8 mouse cellular contexts compared by ENCODE assay signal in the genomic region with DNA sequence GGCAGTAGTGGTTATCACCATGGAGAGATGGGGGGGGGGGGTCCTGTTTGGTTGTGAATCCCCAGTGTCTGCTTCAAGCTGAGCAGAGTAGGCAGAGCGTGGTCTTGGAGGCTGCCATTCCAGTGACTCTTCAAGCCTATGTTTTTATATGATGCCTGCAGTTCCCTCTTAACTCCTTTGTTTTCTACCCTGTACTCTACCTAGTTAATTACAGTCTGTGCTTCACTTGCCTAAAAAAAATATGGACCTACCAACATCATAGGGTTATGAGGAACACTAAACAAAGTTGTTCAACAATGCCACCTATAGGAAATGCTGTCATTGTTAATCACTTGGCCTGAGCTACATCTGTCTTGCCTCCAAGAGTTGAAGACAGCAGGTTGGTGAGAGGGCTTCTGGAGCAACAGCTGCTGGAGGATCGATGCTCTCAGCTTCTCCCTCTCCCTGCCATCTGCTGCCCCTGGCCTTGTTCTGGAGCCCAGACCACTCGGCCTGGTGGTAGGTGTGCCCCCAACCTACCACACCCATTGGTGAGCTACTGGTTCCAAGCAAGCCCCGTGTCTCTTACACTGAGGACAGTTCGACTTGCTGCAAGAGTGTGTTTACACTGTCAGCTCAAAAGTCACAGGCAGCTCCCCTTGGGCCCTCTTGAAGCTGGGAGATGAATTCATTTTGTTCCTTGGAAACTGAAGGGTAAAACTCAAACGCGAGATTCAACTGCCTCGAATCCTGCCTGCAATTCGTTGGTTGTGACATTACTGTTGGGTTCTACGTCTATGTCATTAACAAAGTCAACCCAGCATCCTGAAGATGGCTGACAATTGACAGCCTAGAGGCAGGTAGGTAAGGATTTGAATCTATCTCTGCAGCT. TPM values are rescaled to one million over a fixed set of nuclear protein-coding genes. Genes with fewer than 3 reads are reported as not detected.
A peak's percentile ranks its signal among the peaks of the same experiment; 100 is the strongest.
DNase-seq lines count a peak whose midpoint lies in the region; ATAC-seq lines count a peak whose summit lies in the region.
"Had no signal": no experiment of that assay in that cellular context is flagged by ENCODE, and none has a peak within 500 bp of the region (broad histone marks: within the 10 kb centered on the region; RNA-seq: fewer than 3 reads in every experiment).

No protein-coding gene starts in this region.

- H3K27ac ChIP-seq in forebrain, embryonic 16.5 days (ENCODE audit: low read length), result peak overlapping the region; percentile 33
- H3K27ac ChIP-seq in midbrain, embryonic 10.5 days (replicated peaks), result 0 out of 2 replicates have a peak overlapping the region, but pooled peaks have one; percentile 39

- H3K4me1 ChIP-seq in forebrain, embryonic 16.5 days (replicated peaks; ENCODE audit: control insufficient read depth, insufficient read depth, low read length), result peaks cover 45% of the 10 kb centered on the region
- peaks cover 37% of the 10 kb centered on the region for H3K4me1 ChIP-seq in midbrain, embryonic 10.5 days

- no peak overlapping the region for H3K4me2 ChIP-seq in forebrain, embryonic 16.5 days (ENCODE audit: low read length)

- H3K9me3 ChIP-seq in forebrain, embryonic 16.5 days (ENCODE audit: control insufficient read depth, low read length), result no peaks in the 10 kb centered on the region
- no peaks in the 10 kb centered on the region for H3K9me3 ChIP-seq in midbrain, embryonic 10.5 days (replicated peaks)

- H3K36me3 ChIP-seq in forebrain, embryonic 16.5 days (ENCODE audit: control insufficient read depth, insufficient read depth), result peaks cover 14% of the 10 kb centered on the region; the same call in 1 of the 2 replicates
- H3K36me3 ChIP-seq in midbrain, embryonic 10.5 days, result peaks cover 76% of the 10 kb centered on the region

- WGBS in forebrain, embryonic 16.5 days, result 61% methylated on average over 10 of the region's 10 CpGs
- 76% methylated on average over 10 of the region's 10 CpGs for WGBS in midbrain, embryonic 10.5 days

- no peaks in the 10 kb centered on the region for H3K27me3 ChIP-seq in forebrain, embryonic 16.5 days (replicated peaks; ENCODE audit: control insufficient read depth, insufficient read depth, low read length)
- H3K27me3 ChIP-seq in midbrain, embryonic 10.5 days (ENCODE audit: low read depth, poor library complexity, severe bottlenecking), result no peaks in the 10 kb centered on the region

- ATAC-seq in forebrain, embryonic 16.5 days, result no peak

- peak; percentile 53 for DNase-seq in A20 (ENCODE audit: low read depth, low spot score)
- DNase-seq in ES-CJ7 (ENCODE audit: low read depth, low spot score), result peak; percentile 53
- DNase-seq in midbrain, embryonic 10.5 days (ENCODE audit: low spot score), result no peak
- DNase-seq in spleen, postnatal 4 days (ENCODE audit: low spot score in 2 of 2), result no peak
- DNase-seq in right cerebral cortex, postnatal 36 days (ENCODE audit: low spot score in 2 of 2), result no peak
- DNase-seq in urinary bladder, postnatal 4 days (ENCODE audit: low spot score in 2 of 2), result no peak
- DNase-seq: cerebellum, postnatal 36 days had no signal

- H3K4me3 ChIP-seq in forebrain, embryonic 16.5 days (replicated peaks; ENCODE audit: low read length), result no peak overlapping the region
- H3K4me3 ChIP-seq in midbrain, embryonic 10.5 days, result peak overlapping the region; percentile 86; the same call in 1 of the 2 replicates

- H3K9ac ChIP-seq in forebrain, embryonic 16.5 days (replicated peaks; ENCODE audit: low read depth, low read length), result no peak overlapping the region

RNA-seq across cellular contexts. Expression of a gene that starts 32.2 kb away (rescaled TPM):
- polyA plus RNA-seq in forebrain, embryonic 16.5 days (2015; fragmentation: Nextera tagmentation; extraction: Ambion mirVana), result 19.1 and 27.2 TPM in 2 replicates
- polyA plus RNA-seq in midbrain, embryonic 10.5 days (2016; fragmentation: Nextera tagmentation; extraction: Ambion mirVana), result 3.5 and 6.4 TPM in 2 replicates

RNA-seq across cellular contexts. Expression of a gene that starts 41.8 kb away (rescaled TPM):
- polyA plus RNA-seq in forebrain, embryonic 16.5 days (2015; fragmentation: Nextera tagmentation; extraction: Ambion mirVana), result 9.7 and 10.6 TPM in 2 replicates
- polyA plus RNA-seq in midbrain, embryonic 10.5 days (2016; fragmentation: Nextera tagmentation; extraction: Ambion mirVana), result 10.6 and 10.8 TPM in 2 replicates

RNA-seq across cellular contexts. Expression of a gene that starts 41.9 kb away (rescaled TPM):
- 28.5 and 29.2 TPM in 2 replicates for polyA plus RNA-seq in forebrain, embryonic 16.5 days (2015; fragmentation: Nextera tagmentation; extraction: Ambion mirVana)
- 38.7 and 40.9 TPM in 2 replicates for polyA plus RNA-seq in midbrain, embryonic 10.5 days (2016; fragmentation: Nextera tagmentation; extraction: Ambion mirVana)

RNA-seq across cellular contexts. Expression of a gene that starts 55.6 kb away (rescaled TPM):
- 4,671 and 4,745 TPM in 2 replicates for polyA plus RNA-seq in forebrain, embryonic 16.5 days (2015; fragmentation: Nextera tagmentation; extraction: Ambion mirVana)
- polyA plus RNA-seq in midbrain, embryonic 10.5 days (2016; fragmentation: Nextera tagmentation; extraction: Ambion mirVana), result 3,322 and 3,606 TPM in 2 replicates

Comparison
In these comparisons a context has a peak if more than half of its experiments do, and no peak if none do; other contexts are left out.
1. DNase-seq: peak in A20 (single experiment) and ES-CJ7 (single experiment); none in midbrain, embryonic 10.5 days (single experiment), spleen, postnatal 4 days (0 of 2), right cerebral cortex, postnatal 36 days (0 of 2) and urinary bladder, postnatal 4 days (0 of 2).